Mouse (Mus musculus) embryonic facial prominence, embryonic 14.5 days (tissue): ENCODE data around the gene Ccl28. TPM values are rescaled to one million over a fixed set of nuclear protein-coding genes. Genes with fewer than 3 reads are reported as not detected.
A peak's percentile ranks its signal among the peaks of the same experiment; 100 is the strongest.
"Not testable (repeated sequence)": the region's sequence is repeated elsewhere in the genome, so short reads cannot be mapped to it uniquely, and the experiment has no call there.

ENCODE experiments used
- ATAC-seq: fragments of 200-750 bp; cut with Nextera tagmentation; 2 replicates; pipeline ENCODE4 v1.8.0; 2017; ENCODE audit warnings: low read depth, moderate number of reproducible peaks, moderate TSS enrichment
- DNase-seq: peaks from one replicate; pipeline ENCODE4 v3.0.0-alpha.2; 2015; ENCODE audit warnings: low spot score
- H3K27ac ChIP-seq: fragments of 300-500 bp; sonication (generic); replicated peaks from 2 replicates; pipeline ENCODE4 v1.5.1; 2014; ENCODE audit warnings: low read depth, mild to moderate bottlenecking, low read length, moderate library complexity
- H3K27me3 ChIP-seq: fragments of 300-500 bp; sonication (generic); replicated peaks from 2 replicates; pipeline ENCODE4 v1.6.1; 2014; ENCODE audit warnings: low read length; ENCODE audit not compliant: control insufficient read depth, insufficient read depth
- H3K36me3 ChIP-seq: fragments of 300-500 bp; sonication (generic); 2 replicates; pipeline ENCODE4 v1.6.1; 2014; ENCODE audit warnings: low read length, mixed read lengths; ENCODE audit not compliant: control insufficient read depth, insufficient read depth
- H3K4me1 ChIP-seq: fragments of 300-500 bp; sonication (generic); 2 replicates; pipeline ENCODE4 v1.6.1; 2014; ENCODE audit warnings: antibody characterized with exemption, low read length; ENCODE audit not compliant: control insufficient read depth, insufficient read depth
- H3K4me2 ChIP-seq: fragments of 300-500 bp; sonication (generic); 2 replicates; pipeline ENCODE4 v1.6.1; 2014; ENCODE audit warnings: low read depth, mild to moderate bottlenecking, low read length, moderate library complexity, mixed read lengths
- H3K4me3 ChIP-seq: fragments of 300-500 bp; sonication (generic); 2 replicates; pipeline ENCODE4 v1.5.1; 2014; ENCODE audit warnings: low read depth, mild to moderate bottlenecking, low read length
- H3K9ac ChIP-seq: fragments of 300-500 bp; sonication (generic); 2 replicates; pipeline ENCODE4 v1.6.1; 2014; ENCODE audit warnings: low read depth, mild to moderate bottlenecking, low read length, moderate library complexity, mixed read lengths
- H3K9me3 ChIP-seq: fragments of 300-500 bp; sonication (generic); 2 replicates; pipeline ENCODE4 v1.6.1; 2016; ENCODE audit warnings: low read length; ENCODE audit not compliant: control insufficient read depth
- WGBS: fragments of 180-500 bp; shearing (Covaris S2); extraction: QIAGEN DNeasy Blood & Tissue Kit; methylation state at CpG from one replicate; pipeline ENCODE4 v1.1.7; 2014; 5-methylcytosine and 5-hydroxymethylcytosine counted together
- polyA plus RNA-seq: library from polyadenylated mRNA; unstranded; fragments of >200 nt; fragmentation: Nextera tagmentation; extraction: Ambion mirVana; gene quantifications from 2 replicates; pipeline ENCODE4 v1.2.1, GENCODE M21; 2014

Ccl28 gene
- 0.07 TPM in 1 of 2 replicates, not detected in the other for polyA plus RNA-seq

DNA sequence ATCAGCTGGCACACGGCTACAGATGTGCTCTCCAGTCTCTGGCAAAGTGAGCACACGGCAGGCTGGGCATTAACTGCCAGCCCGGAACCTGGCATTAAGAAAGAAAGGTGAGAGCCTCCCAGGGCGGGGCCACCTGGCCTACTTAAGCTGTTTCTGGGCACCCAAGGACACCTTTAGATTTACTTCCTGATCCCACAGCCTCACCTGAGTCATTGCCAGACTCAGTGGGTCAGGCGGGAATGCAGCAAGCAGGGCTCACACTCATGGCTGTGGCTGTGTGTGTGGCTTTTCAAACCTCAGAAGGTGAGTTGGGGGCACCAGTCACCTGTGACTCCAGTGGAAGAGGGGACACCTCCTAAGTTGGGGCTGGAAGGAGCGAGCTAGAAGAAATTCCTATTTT lies at the start of gene Ccl28:
Gene Ccl28, plus strand, starts transcription at position 186 of the 400 bp plus-strand sequence.
- Histone ChIP-seq H3K9ac (no peak within 1 kb of the TSS), H3K36me3 (no peaks in the 10 kb centered on the region), H3K27me3 (no peaks in the 10 kb centered on the region), H3K4me3 (no peak within 1 kb of the TSS), H3K27ac (no peak within 1 kb of the TSS), H3K9me3 (no peaks in the 10 kb centered on the region), H3K4me2 (no peak within 1 kb of the TSS), H3K4me1 (no peaks in the 10 kb centered on the region)
- 76% methylated on average over 6 of the region's 6 CpGs for WGBS
- DNase-seq (no peak), ATAC-seq (no peak)

DNA sequence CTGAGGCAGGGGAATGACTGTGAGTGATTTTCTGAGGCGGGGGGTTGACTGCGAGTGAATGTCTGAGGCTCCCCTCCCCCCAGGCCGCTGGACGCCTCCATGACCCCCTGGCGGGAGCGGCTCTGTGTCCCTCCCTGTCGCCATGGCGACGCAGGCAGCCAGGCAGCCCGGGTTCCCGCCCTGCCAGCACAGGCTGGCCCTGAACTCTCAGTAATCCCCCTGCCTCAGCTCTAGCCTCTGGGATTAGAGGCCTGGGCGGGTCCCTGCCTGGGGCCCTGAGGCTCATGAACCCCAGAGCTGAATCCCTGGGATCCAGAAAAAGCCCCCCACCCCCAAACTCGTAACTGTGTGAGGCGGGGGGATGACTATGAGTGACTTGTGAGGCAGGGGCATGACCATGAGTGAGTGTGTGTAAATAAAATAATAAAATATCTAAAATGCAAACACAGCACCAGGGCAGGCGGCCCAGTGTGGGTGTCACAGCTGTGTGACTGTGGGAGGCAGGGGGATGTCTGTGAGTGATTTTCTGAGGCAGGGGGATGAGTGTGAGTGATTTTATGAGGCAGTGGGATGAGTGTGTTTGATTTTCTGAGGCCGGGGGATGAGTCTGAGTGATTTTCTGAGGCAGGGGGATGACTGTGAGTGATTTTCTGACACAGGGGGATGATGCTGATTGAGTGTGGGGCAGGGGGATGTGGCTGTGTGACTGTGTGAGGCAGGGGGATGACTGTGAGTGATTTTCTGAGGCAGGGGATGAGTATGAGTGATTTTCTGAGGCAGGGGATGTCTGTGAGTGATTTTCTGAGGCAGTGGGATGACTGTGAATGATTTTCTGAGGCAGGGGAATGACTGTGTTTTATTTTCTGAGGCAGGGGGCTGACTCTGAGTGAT lies 27.1 kb upstream of the Ccl28 start:
- H3K27me3 ChIP-seq, H3K4me3 ChIP-seq, H3K4me2 ChIP-seq, H3K27ac ChIP-seq, H3K36me3 ChIP-seq, H3K4me1 ChIP-seq, H3K9ac ChIP-seq: not testable (repeated sequence)
- 67% methylated on average over 13 of the region's 16 CpGs for WGBS
- DNase-seq: peak; percentile 89
- peak; percentile 89 for ATAC-seq
- H3K9me3 ChIP-seq: peaks cover 20% of the 10 kb centered on the region

DNA sequence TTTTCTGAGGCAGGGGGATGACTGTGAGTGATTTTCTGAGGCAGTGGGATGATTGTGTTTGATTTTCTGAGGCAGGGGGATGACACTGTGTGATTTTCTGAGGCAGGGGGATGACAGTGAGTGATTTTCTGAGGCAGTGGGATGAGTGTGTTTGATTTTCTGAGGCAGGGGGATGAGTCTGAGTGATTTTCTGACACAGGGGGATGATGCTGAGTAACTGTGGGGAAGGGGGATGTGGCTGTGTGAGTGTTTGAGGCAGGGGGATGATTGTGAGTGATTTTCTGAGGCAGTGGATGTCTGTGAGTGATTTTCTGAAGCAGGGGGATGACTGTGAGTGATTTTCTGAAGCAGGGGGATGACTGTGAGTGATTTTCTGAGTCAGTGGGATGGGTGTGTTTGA lies 25.2 kb upstream of the Ccl28 start:
- ATAC-seq: not testable (repeated sequence)
- H3K9me3 ChIP-seq: peaks cover 24% of the 10 kb centered on the region

DNA sequence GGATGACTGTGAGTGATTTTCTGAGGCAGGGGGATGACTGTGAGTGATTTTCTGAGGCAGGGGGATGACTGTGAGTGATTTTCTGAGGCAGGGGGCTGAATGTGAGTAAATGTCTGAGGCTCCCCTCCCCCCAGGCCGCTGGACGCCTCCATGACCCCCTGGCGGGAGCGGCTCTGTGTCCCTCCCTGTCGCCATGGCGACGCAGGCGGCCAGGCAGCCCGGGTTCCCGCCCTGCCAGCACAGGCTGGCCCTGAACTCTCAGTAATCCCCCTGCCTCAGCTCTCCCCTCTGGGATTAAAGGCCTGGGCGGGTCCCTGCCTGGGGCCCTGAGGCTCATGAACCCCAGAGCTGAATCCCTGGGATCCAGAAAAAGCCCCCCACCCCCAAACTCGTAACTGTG lies 24.6 kb upstream of the Ccl28 start:
- H3K9ac ChIP-seq, DNase-seq, H3K4me3 ChIP-seq, H3K36me3 ChIP-seq, H3K27ac ChIP-seq, H3K27me3 ChIP-seq, H3K4me2 ChIP-seq, H3K4me1 ChIP-seq, ATAC-seq: not testable (repeated sequence)
- peaks cover 24% of the 10 kb centered on the region for H3K9me3 ChIP-seq
- WGBS: 76% methylated on average over 6 of the region's 12 CpGs

More for the DNA sequence above, 25.2 kb upstream of the Ccl28 start:
- not testable (repeated sequence) for H3K4me3 ChIP-seq, H3K4me1 ChIP-seq, H3K27me3 ChIP-seq, H3K27ac ChIP-seq, H3K9ac ChIP-seq, H3K4me2 ChIP-seq, H3K36me3 ChIP-seq
- DNase-seq: peak; percentile 34

DNA sequence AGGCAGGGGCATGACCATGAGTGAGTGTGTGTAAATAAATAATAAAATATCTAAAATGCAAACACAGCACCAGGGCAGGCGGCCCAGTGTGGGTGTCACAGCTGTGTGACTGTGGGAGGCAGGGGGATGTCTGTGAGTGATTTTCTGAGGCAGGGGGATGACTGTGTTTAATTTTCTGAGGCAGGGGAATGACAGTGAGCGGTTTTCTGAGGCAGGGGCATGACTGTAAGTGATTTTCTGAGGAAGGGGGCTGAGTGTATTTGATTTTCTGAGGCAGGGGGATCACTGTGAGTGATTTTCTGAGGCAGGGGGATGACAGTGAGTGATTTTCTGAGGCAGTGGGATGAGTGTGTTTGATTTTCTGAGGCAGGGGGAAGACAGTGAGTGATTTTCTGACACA lies 24.1 kb upstream of the Ccl28 start:
- not testable (repeated sequence) for H3K4me1 ChIP-seq, H3K4me2 ChIP-seq, H3K9ac ChIP-seq, H3K27me3 ChIP-seq, ATAC-seq, H3K27ac ChIP-seq, DNase-seq, H3K36me3 ChIP-seq, H3K4me3 ChIP-seq
- peaks cover 24% of the 10 kb centered on the region for H3K9me3 ChIP-seq
- WGBS: 79% methylated on average over 2 of the region's 2 CpGs

DNA sequence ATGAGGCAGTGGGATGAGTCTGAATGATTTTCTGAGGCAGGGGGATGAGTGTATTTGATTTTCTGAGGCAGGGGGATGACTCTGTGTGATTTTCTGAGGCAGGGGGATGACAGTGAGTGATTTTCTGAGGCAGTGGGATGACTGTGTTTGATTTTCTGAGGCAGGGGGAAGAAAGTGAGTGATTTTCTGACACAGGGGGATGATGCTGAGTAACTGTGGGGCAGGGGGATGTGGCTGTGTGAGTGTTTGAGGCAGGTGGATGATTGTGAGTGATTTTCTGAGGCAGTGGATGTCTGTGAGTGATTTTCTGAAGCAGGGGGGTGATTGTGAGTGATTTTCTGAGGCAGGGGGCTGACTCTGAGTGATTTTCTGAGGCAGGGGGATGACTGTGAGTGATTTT lies 23.5 kb upstream of the Ccl28 start:
- not testable (repeated sequence) for H3K27me3 ChIP-seq, H3K4me3 ChIP-seq, H3K27ac ChIP-seq, H3K9ac ChIP-seq, H3K36me3 ChIP-seq, H3K4me2 ChIP-seq, H3K4me1 ChIP-seq, ATAC-seq
- peaks cover 24% of the 10 kb centered on the region for H3K9me3 ChIP-seq
- peak; percentile 82 for DNase-seq

DNA sequence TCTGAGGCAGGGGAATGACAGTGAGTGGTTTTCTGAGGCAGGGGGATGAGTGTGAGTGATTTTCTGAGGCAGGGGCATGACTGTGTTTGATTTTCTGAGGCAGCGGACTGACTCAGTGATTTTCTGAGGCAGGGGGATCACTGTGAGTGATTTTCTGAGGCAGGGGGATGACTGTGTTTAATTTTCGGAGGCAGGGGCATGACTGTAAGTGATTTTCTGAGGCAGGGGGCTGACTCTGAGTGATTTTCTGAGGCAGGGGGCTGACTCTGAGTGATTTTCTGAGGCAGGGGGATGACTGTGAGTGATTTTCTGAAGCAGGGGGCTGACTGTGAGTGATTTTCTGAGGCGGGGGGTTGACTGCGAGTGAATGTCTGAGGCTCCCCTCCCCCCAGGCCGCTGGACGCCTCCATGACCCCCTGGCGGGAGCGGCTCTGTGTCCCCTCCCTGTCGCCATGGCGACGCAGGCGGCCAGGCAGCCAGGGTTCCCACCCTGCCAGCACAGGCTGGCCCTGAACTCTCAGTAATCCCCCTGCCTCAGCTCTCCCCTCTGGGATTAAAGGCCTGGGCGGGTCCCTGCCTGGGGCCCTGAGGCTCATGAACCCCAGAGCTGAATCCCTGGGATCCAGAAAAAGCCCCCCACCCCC lies 20.8 kb upstream of the Ccl28 start:
- ATAC-seq, H3K4me3 ChIP-seq, H3K4me2 ChIP-seq, H3K36me3 ChIP-seq, H3K9me3 ChIP-seq, H3K27me3 ChIP-seq, H3K9ac ChIP-seq, H3K4me1 ChIP-seq, H3K27ac ChIP-seq: not testable (repeated sequence)
- WGBS: 41% methylated on average over 12 of the region's 13 CpGs
- DNase-seq: peak; percentile 26

DNA sequence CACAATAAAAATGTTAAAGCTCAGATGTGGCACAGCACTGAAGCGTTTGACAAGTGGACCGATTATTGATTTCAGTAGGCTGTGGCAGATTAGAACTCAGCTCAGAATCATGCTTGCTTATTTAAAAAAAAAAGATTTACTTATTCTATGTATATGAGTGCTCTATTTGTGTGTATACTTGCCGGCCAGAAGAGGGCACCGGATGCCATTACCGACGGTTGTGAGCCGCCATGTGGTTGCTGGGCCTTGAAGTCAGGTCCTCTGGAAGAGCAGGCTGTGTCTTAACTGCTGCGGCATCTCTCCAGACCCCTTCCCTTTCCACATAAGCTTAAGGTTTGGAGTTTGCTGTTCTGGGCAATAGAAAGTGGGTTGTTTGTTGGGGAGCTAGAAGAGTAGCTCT lies 19.7 kb upstream of the Ccl28 start:
- H3K27ac ChIP-seq, H3K4me3 ChIP-seq, H3K36me3 ChIP-seq, H3K27me3 ChIP-seq, DNase-seq, ATAC-seq, H3K9ac ChIP-seq, H3K9me3 ChIP-seq, H3K4me2 ChIP-seq, H3K4me1 ChIP-seq: not testable (repeated sequence)
- WGBS: 94% methylated on average over 6 of the region's 8 CpGs
